Mouse (Mus musculus): ENCODE measurements around the gene Lgals4.
A peak's percentile ranks its signal among the peaks of the same experiment; 100 is the strongest.
"Not testable (repeated sequence)": the region's sequence is repeated elsewhere in the genome, so short reads cannot be mapped to it uniquely, and the experiment has no call there.

Lgals4 gene

GRCm38 (mm10) chr7:28864288-28864750 lies 30.7 kb downstream of the Lgals4 start:
- DNase-seq (ENCODE audit: low spot score in 2 of 2) = no peak

- DNase-seq (ENCODE audit: low spot score in 2 of 2) = peak; percentile 93 to 95
Observed at GRCm38 (mm10) chr7:28865481-28866300, 32.0 kb downstream of the Lgals4 start.

GRCm38 (mm10) chr7:28866769-28867507 lies 33.3 kb downstream of the Lgals4 start:
- no peak for DNase-seq (ENCODE audit: low spot score in 2 of 2)

- peak; percentile 61 to 75 for DNase-seq (ENCODE audit: low spot score in 2 of 2)
Observed at GRCm38 (mm10) chr7:28867508-28868340, 34.1 kb downstream of the Lgals4 start.

GRCm38 (mm10) chr7:28870901-28871664 lies 37.4 kb downstream of the Lgals4 start:
- no peak for DNase-seq (ENCODE audit: low spot score in 2 of 2)

GRCm38 (mm10) chr7:28874565-28874964 lies 40.9 kb downstream of the Lgals4 start:
- DNase-seq (ENCODE audit: low spot score in 2 of 2) = no peak

GRCm38 (mm10) chr7:28876099-28876498 lies 42.4 kb downstream of the Lgals4 start:
- no peak for DNase-seq (ENCODE audit: low spot score in 2 of 2)

- no peak for DNase-seq (ENCODE audit: low spot score in 2 of 2)
Observed at GRCm38 (mm10) chr7:28877155-28877554, 43.5 kb downstream of the Lgals4 start.

- DNase-seq (ENCODE audit: low spot score in 2 of 2) = no peak
Observed at GRCm38 (mm10) chr7:28877856-28878255, 44.2 kb downstream of the Lgals4 start.

GRCm38 (mm10) chr7:28879606-28880005 lies 46.0 kb downstream of the Lgals4 start:
- no peak for DNase-seq (ENCODE audit: low spot score in 2 of 2)

- no peak for DNase-seq (ENCODE audit: low spot score in 2 of 2)
Observed at GRCm38 (mm10) chr7:28880554-28880953, 46.9 kb downstream of the Lgals4 start.

- no peak for DNase-seq (ENCODE audit: low spot score in 2 of 2)
Observed at GRCm38 (mm10) chr7:28881199-28881598, 47.5 kb downstream of the Lgals4 start, which contains the start of gene Capn12. TSS of gene Capn12 (plus strand) at chr7:28881422.

- no peak for DNase-seq (ENCODE audit: low spot score in 2 of 2)
Observed at GRCm38 (mm10) chr7:28883039-28883438, 49.4 kb downstream of the Lgals4 start.

GRCm38 (mm10) chr7:28883704-28884103 lies 50.0 kb downstream of the Lgals4 start:
- not testable (repeated sequence) for DNase-seq (ENCODE audit: low spot score in 2 of 2)

- no peak for DNase-seq (ENCODE audit: low spot score in 2 of 2)
Observed at GRCm38 (mm10) chr7:28886486-28886885, 52.8 kb downstream of the Lgals4 start.

GRCm38 (mm10) chr7:28888701-28889161 lies 55.1 kb downstream of the Lgals4 start:
- DNase-seq (ENCODE audit: low spot score in 2 of 2) = no peak

All from spleen, postnatal 36 days (tissue).